Mouse (Mus musculus) limb, embryonic 14.5 days (tissue): Measurements from ENCODE around the gene Trpd52l3. TPM values are rescaled to one million over a fixed set of nuclear protein-coding genes. Genes with fewer than 3 reads are reported as not detected.

Experiments
- ATAC-seq: fragments of 200-750 bp; cut with Nextera tagmentation; 2 replicates; pipeline ENCODE4 v1.8.0; 2017; ENCODE audit warnings: low read depth, moderate number of reproducible peaks, moderate TSS enrichment; ENCODE audit not compliant: low FRiP score
- DNase-seq: peaks from one replicate; pipeline ENCODE4 v3.0.0-alpha.2; 2015; ENCODE audit warnings: low spot score
- H3K27ac ChIP-seq: fragments of 300-500 bp; sonication (generic); replicated peaks from 2 replicates; pipeline ENCODE4 v1.5.1; 2014; ENCODE audit warnings: low read depth, mild to moderate bottlenecking, low read length, moderate library complexity, mixed read lengths
- H3K27me3 ChIP-seq: fragments of 300-500 bp; sonication (generic); 2 replicates; pipeline ENCODE4 v1.6.1; 2014; ENCODE audit warnings: low read length, mixed read lengths; ENCODE audit not compliant: control insufficient read depth, insufficient read depth
- H3K36me3 ChIP-seq: fragments of 300-500 bp; sonication (generic); 2 replicates; pipeline ENCODE4 v1.6.1; 2014; ENCODE audit warnings: mild to moderate bottlenecking, low read length, moderate library complexity, mixed read lengths; ENCODE audit not compliant: control insufficient read depth, insufficient read depth
- H3K4me1 ChIP-seq: fragments of 300-500 bp; sonication (generic); 2 replicates; pipeline ENCODE4 v1.6.1; 2014; ENCODE audit warnings: antibody characterized with exemption, low read length, mixed read lengths; ENCODE audit not compliant: control insufficient read depth, insufficient read depth
- H3K4me2 ChIP-seq: fragments of 300-500 bp; sonication (generic); replicated peaks from 2 replicates; pipeline ENCODE4 v1.6.1; 2014; ENCODE audit warnings: low read depth, mild to moderate bottlenecking, low read length, moderate library complexity; ENCODE audit not compliant: severe bottlenecking
- H3K4me3 ChIP-seq: fragments of 300-500 bp; sonication (generic); replicated peaks from 2 replicates; pipeline ENCODE4 v1.5.1; 2014; ENCODE audit warnings: low read length
- H3K9ac ChIP-seq: fragments of 300-500 bp; sonication (generic); 2 replicates; pipeline ENCODE4 v1.6.1; 2014; ENCODE audit warnings: mild to moderate bottlenecking, low read depth, low read length, moderate library complexity; ENCODE audit not compliant: severe bottlenecking
- H3K9me3 ChIP-seq: fragments of 300-500 bp; sonication (generic); 2 replicates; pipeline ENCODE4 v1.6.1; 2016; ENCODE audit warnings: low read length; ENCODE audit not compliant: control insufficient read depth
- POLR2A ChIP-seq: fragments of 200-500 bp; IDR thresholded peaks from 2 replicates; pipeline ENCODE4 v1.8.0; 2012; ENCODE audit warnings: inconsistent platforms, mild to moderate bottlenecking, moderate library complexity, borderline replicate concordance; ENCODE audit not compliant: insufficient read depth, insufficient read length; ENCODE audit errors: extremely low read depth
- WGBS: fragments of 180-500 bp; shearing (Covaris S2); extraction: QIAGEN DNeasy Blood & Tissue Kit; methylation state at CpG from one replicate; pipeline ENCODE4 v1.1.7; 2014; 5-methylcytosine and 5-hydroxymethylcytosine counted together
- polyA plus RNA-seq, 2 experiments: library from polyadenylated mRNA; depleted of rRNA in 1 of 2; stranded (reverse) in 1 of 2; unstranded in 1 of 2; fragments of >200 nt; fragmentation: Nextera tagmentation in 1 of 2; extraction: Ambion mirVana in 1 of 2; gene quantifications; 2 replicates each; pipeline versions ENCODE4 v1.2.1 to v1.2.3; 2012 to 2014

The Trpd52l3 gene
- polyA plus RNA-seq, 2 experiments, result not detected

- no peak for DNase-seq
- ATAC-seq, result no peak
- Histone ChIP-seq H3K4me3 (no peak overlapping the region), H3K36me3 (no peaks in the 10 kb centered on the region), H3K9ac (no peak overlapping the region), H3K27ac (no peak overlapping the region), H3K4me2 (no peak overlapping the region), H3K9me3 (no peaks in the 10 kb centered on the region), H3K4me1 (no peaks in the 10 kb centered on the region), H3K27me3 (no peaks in the 10 kb centered on the region)
- no peak for TF ChIP-seq POLR2A
- WGBS, result 86% methylated on average over 12 of the region's 12 CpGs
Measured at GRCm38 (mm10) chr19:29986464-29987091, 17.0 kb upstream of the Trpd52l3 start.

GRCm38 (mm10) chr19:30000406-30001365 is 2.9 kb upstream of the Trpd52l3 start:
- Histone ChIP-seq H3K9me3 (no peaks in the 10 kb centered on the region), H3K9ac (no peak overlapping the region), H3K27ac (no peak overlapping the region), H3K27me3 (no peaks in the 10 kb centered on the region), H3K4me2 (no peak overlapping the region), H3K4me3 (no peak overlapping the region), H3K36me3 (no peaks in the 10 kb centered on the region), H3K4me1 (no peaks in the 10 kb centered on the region)
- ATAC-seq (no peak), DNase-seq (no peak)
- WGBS, result 70% methylated on average over 12 of the region's 12 CpGs
- TF ChIP-seq POLR2A, result no peak

GRCm38 (mm10) chr19:30001550-30001949 is 2.0 kb upstream of the Trpd52l3 start:
- Histone ChIP-seq H3K27ac (no peak overlapping the region), H3K36me3 (no peaks in the 10 kb centered on the region), H3K4me3 (no peak overlapping the region), H3K4me2 (no peak overlapping the region), H3K4me1 (no peaks in the 10 kb centered on the region), H3K9me3 (no peaks in the 10 kb centered on the region), H3K9ac (no peak overlapping the region), H3K27me3 (no peaks in the 10 kb centered on the region)
- DNase-seq, result no peak
- ATAC-seq, result no peak
- no peak for TF ChIP-seq POLR2A
- 83% methylated on average over 6 of the region's 6 CpGs for WGBS

- Histone ChIP-seq H3K27ac (no peak overlapping the region), H3K4me2 (no peak overlapping the region), H3K4me1 (no peaks in the 10 kb centered on the region), H3K9me3 (no peaks in the 10 kb centered on the region), H3K9ac (no peak overlapping the region), H3K36me3 (no peaks in the 10 kb centered on the region), H3K4me3 (no peak overlapping the region), H3K27me3 (no peaks in the 10 kb centered on the region)
- no peak for TF ChIP-seq POLR2A
- ATAC-seq, result no peak
- WGBS, result 63% methylated on average over 3 of the region's 3 CpGs
- no peak for DNase-seq
Measured at GRCm38 (mm10) chr19:30006371-30006770, 2.8 kb downstream of the Trpd52l3 start.

GRCm38 (mm10) chr19:30010520-30011296 is 7.1 kb downstream of the Trpd52l3 start:
- H3K36me3 ChIP-seq, result no peaks in the 10 kb centered on the region
- H3K9ac ChIP-seq, result no peak overlapping the region
- no peaks in the 10 kb centered on the region for H3K9me3 ChIP-seq
- TF ChIP-seq POLR2A, result no peak
- no peak overlapping the region for H3K27ac ChIP-seq
- no peak overlapping the region for H3K4me2 ChIP-seq
- DNase-seq (no peak), ATAC-seq (no peak)
- WGBS, result 74% methylated on average over 13 of the region's 13 CpGs
- no peaks in the 10 kb centered on the region for H3K4me1 ChIP-seq
- H3K4me3 ChIP-seq, result no peak overlapping the region
- H3K27me3 ChIP-seq, result no peaks in the 10 kb centered on the region
